Mouse (Mus musculus) ovary, postnatal 36 days (tissue): Measurements from ENCODE around the gene Pdzd7.

Experiments used
- DNase-seq: peaks from one replicate; pipeline ENCODE4 v3.0.0; 2022; ENCODE audit warnings: low spot score, mixed read lengths

Gene Pdzd7

GRCm38 (mm10) chr19:45030746-45031693 lies 14.5 kb downstream of the Pdzd7 start:
- peak; percentile 69 for DNase-seq

GRCm38 (mm10) chr19:45030111-45030510 lies 15.4 kb downstream of the Pdzd7 start:
- peak; percentile 64 for DNase-seq

GRCm38 (mm10) chr19:45029571-45029970 lies 15.9 kb downstream of the Pdzd7 start:
- no peak for DNase-seq

GRCm38 (mm10) chr19:45028746-45029145 lies 16.8 kb downstream of the Pdzd7 start:
- peak; percentile 42 for DNase-seq

- DNase-seq = peak; percentile 19
Measured at GRCm38 (mm10) chr19:45027848-45028247, 17.7 kb downstream of the Pdzd7 start.

- DNase-seq = no peak
Measured at GRCm38 (mm10) chr19:45026958-45027670, 18.4 kb downstream of the Pdzd7 start.

- DNase-seq = no peak
Measured at GRCm38 (mm10) chr19:45025937-45026568, 19.5 kb downstream of the Pdzd7 start.

GRCm38 (mm10) chr19:45024775-45025174 lies 20.7 kb downstream of the Pdzd7 start:
- no peak for DNase-seq

- no peak for DNase-seq
Measured at GRCm38 (mm10) chr19:45023993-45024392, 21.5 kb downstream of the Pdzd7 start.

- no peak for DNase-seq
Measured at GRCm38 (mm10) chr19:45021362-45021761, 24.2 kb downstream of the Pdzd7 start.

- no peak for DNase-seq
Measured at GRCm38 (mm10) chr19:45020348-45020747, 25.2 kb downstream of the Pdzd7 start.

GRCm38 (mm10) chr19:45018351-45018831 lies 27.1 kb downstream of the Pdzd7 start:
- DNase-seq = no peak

- DNase-seq = peak; percentile 93
Measured at GRCm38 (mm10) chr19:45017909-45018308, 27.6 kb downstream of the Pdzd7 start.

- peak; percentile 84 for DNase-seq
Measured at GRCm38 (mm10) chr19:45017216-45017771, 28.2 kb downstream of the Pdzd7 start.

GRCm38 (mm10) chr19:45016341-45017215 lies 28.9 kb downstream of the Pdzd7 start:
- DNase-seq = peak; percentile 82

- peak; percentile 73 for DNase-seq
Measured at GRCm38 (mm10) chr19:45015518-45016281, 29.8 kb downstream of the Pdzd7 start.

- DNase-seq = peak; percentile 76
Measured at GRCm38 (mm10) chr19:45014981-45015402, 30.5 kb downstream of the Pdzd7 start.

GRCm38 (mm10) chr19:45014335-45014971 lies 31.1 kb downstream of the Pdzd7 start, which contains the start of gene Lzts2:
Gene Lzts2, plus strand, starts transcription at chr19:45014414.
- DNase-seq = no peak

GRCm38 (mm10) chr19:45013581-45014225 lies 31.8 kb downstream of the Pdzd7 start:
- no peak for DNase-seq
